Mouse (Mus musculus): ENCODE data around the gene Skint2.

The Skint2 gene

GRCm38 (mm10) chr4:112556894-112557293 is at the start of gene Skint2:
Skint2 (plus strand) TSS chr4:112557194.
- DNase-seq (ENCODE audit: low spot score in 2 of 2), result no peak
